Mouse (Mus musculus): ENCODE measurements around the gene Gstm7. TPM values are rescaled to one million over a fixed set of nuclear protein-coding genes. Genes with fewer than 3 reads are reported as not detected.
"Not testable (repeated sequence)": the region's sequence is repeated elsewhere in the genome, so short reads cannot be mapped to it uniquely, and the experiment has no call there.

Gene Gstm7
- polyA plus RNA-seq (2015; fragmentation: Nextera tagmentation; extraction: Ambion mirVana): 10.7 and 11.9 TPM in 2 replicates

DNA sequence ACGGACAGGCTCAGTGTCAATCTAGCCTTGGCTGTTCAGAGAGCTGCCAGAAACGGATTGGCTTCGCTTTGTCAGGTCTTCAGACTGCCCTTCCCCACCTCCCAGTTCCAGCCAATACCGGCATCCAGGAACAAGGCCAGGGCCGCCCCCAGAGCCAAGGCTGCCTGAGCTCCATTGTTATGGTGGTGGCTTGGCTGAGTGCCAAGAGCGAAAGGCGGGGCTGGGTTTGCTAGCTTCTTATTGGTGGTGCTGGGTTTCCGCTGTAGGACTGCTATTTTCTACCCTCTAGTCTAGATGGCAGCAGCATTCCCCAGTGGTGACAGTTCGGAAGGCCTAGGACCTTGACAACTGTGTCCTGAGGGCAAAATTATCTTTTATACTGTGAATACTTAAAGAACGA is at the start of gene Gstm7:
Gstm7 (minus strand) TSS at position 148 of the 400 bp plus-strand sequence.
- H3K4me2 ChIP-seq: peak within 1 kb of the TSS; percentile 49
- peak; percentile 84 for ATAC-seq (ENCODE audit: insufficient number of reproducible peaks, low FRiP score, low TSS enrichment, low read depth)
- whole genome bisulfite sequencing: 6% methylated on average over 10 of the region's 10 CpGs
- no peak within 1 kb of the TSS for H3K27ac ChIP-seq
- H3K4me3 ChIP-seq: peak within 1 kb of the TSS; percentile 29
- H3K9me3 ChIP-seq: no peaks in the 10 kb centered on the region
- no peaks in the 10 kb centered on the region for H3K27me3 ChIP-seq
- H3K4me1 ChIP-seq: peaks cover 7% of the 10 kb centered on the region; the same call in 1 of the 2 replicates
- H3K36me3 ChIP-seq: no peaks in the 10 kb centered on the region
- no peak within 1 kb of the TSS for H3K9ac ChIP-seq

- Histone ChIP-seq H3K4me2 (no peak overlapping the region), H3K4me3 (no peak overlapping the region), H3K9ac (no peak overlapping the region), H3K27ac (no peak overlapping the region), H3K27me3 (no peaks in the 10 kb centered on the region), H3K36me3 (no peaks in the 10 kb centered on the region), H3K9me3 (no peaks in the 10 kb centered on the region), H3K4me1 (0 out of 2 replicates have a peak, but pooled peaks cover 5% of the 10 kb centered on the region)
- ATAC-seq (ENCODE audit: insufficient number of reproducible peaks, low FRiP score, low TSS enrichment, low read depth): no peak
- WGBS: 71% methylated on average over 3 of the region's 3 CpGs
Measured at GRCm38 (mm10) chr3:107981261-107981660, 49.6 kb upstream of the Gstm7 start.

- Histone ChIP-seq H3K36me3 (no peaks in the 10 kb centered on the region), H3K4me2 (no peak overlapping the region), H3K9ac (no peak overlapping the region), H3K27ac (no peak overlapping the region), H3K4me1 (no peaks in the 10 kb centered on the region), H3K4me3 (no peak overlapping the region), H3K27me3 (no peaks in the 10 kb centered on the region), H3K9me3 (no peaks in the 10 kb centered on the region)
- 72% methylated on average over 3 of the region's 3 CpGs for WGBS
- ATAC-seq (ENCODE audit: insufficient number of reproducible peaks, low FRiP score, low TSS enrichment, low read depth): no peak
Measured at GRCm38 (mm10) chr3:107977691-107978090, 46.1 kb upstream of the Gstm7 start.

DNA sequence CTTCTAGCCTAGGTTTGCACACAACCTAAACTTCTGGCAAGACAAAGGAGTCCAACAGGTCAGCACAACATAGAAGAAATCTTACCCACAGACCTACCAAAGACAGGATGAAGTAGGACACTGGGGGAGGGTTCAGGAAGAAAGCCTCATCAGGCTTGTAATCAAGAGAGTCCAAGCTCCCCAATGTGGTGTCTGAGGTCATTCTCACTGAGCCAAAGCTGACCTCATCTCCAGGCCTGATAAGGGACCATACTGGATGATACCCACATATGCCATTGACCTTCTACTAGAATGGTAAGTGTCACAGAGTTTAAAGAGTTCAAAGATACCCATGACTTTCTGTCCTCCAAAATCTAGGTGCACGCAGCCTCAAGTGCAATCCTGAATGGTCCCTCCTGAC is 42.6 kb upstream of the Gstm7 start:
- 90% methylated on average over 1 of the region's 1 CpGs for WGBS
- H3K9ac ChIP-seq: no peak overlapping the region
- no peak overlapping the region for H3K27ac ChIP-seq
- H3K36me3 ChIP-seq: no peaks in the 10 kb centered on the region
- no peaks in the 10 kb centered on the region for H3K27me3 ChIP-seq
- H3K4me3 ChIP-seq: no peak overlapping the region
- H3K9me3 ChIP-seq: no peaks in the 10 kb centered on the region
- no peak overlapping the region for H3K4me2 ChIP-seq
- no peaks in the 10 kb centered on the region for H3K4me1 ChIP-seq
- no peak for ATAC-seq (ENCODE audit: insufficient number of reproducible peaks, low FRiP score, low TSS enrichment, low read depth)

GRCm38 (mm10) chr3:107972070-107972469 is 40.5 kb upstream of the Gstm7 start:
- ATAC-seq (ENCODE audit: insufficient number of reproducible peaks, low FRiP score, low TSS enrichment, low read depth): no peak
- WGBS: 88% methylated on average over 3 of the region's 3 CpGs

DNA sequence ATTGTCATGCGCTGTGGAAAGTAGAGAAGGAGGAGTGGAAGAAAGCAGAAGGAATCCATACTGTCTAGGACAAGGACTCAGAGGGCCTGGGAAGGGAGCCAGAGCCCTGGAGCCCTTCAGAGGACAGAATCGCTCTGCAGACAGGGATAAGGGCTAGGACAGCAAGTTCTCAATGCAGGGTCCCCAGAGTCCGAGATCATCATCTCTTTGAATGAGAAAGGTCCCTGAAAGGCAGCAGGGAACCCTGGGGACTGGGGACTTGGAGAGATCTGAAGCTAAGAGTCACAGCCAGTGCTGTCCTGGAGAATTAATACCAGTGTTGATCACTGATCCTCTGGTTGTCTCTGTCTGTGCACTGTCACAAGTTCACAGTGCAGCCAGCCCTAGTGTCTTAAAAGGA is 39.5 kb upstream of the Gstm7 start:
- not testable (repeated sequence) for H3K27ac ChIP-seq; H3K4me3 ChIP-seq; H3K27me3 ChIP-seq; H3K9me3 ChIP-seq; ATAC-seq (ENCODE audit: insufficient number of reproducible peaks, low FRiP score, low TSS enrichment, low read depth); H3K4me2 ChIP-seq; H3K4me1 ChIP-seq; H3K36me3 ChIP-seq; H3K9ac ChIP-seq
- WGBS: 61% methylated on average over 3 of the region's 3 CpGs

More at GRCm38 (mm10) chr3:107972070-107972469, 40.5 kb upstream of the Gstm7 start:
- Histone ChIP-seq H3K4me3 (no peak overlapping the region), H3K9ac (no peak overlapping the region), H3K27me3 (no peaks in the 10 kb centered on the region), H3K27ac (no peak overlapping the region), H3K4me2 (no peak overlapping the region), H3K36me3 (no peaks in the 10 kb centered on the region), H3K4me1 (no peaks in the 10 kb centered on the region), H3K9me3 (no peaks in the 10 kb centered on the region)

- Histone ChIP-seq H3K9me3 (no peaks in the 10 kb centered on the region), H3K4me1 (no peaks in the 10 kb centered on the region), H3K9ac (no peak within 1 kb of the TSS), H3K4me3 (no peak within 1 kb of the TSS), H3K36me3 (no peaks in the 10 kb centered on the region), H3K27ac (no peak within 1 kb of the TSS), H3K4me2 (no peak within 1 kb of the TSS), H3K27me3 (no peaks in the 10 kb centered on the region)
- no peak for ATAC-seq (ENCODE audit: insufficient number of reproducible peaks, low FRiP score, low TSS enrichment, low read depth)
- WGBS: 53% methylated on average over 13 of the region's 13 CpGs
Measured at GRCm38 (mm10) chr3:107968724-107969395, 37.2 kb upstream of the Gstm7 start, which contains the start of gene Gstm3. Gene Gstm3 (minus strand): TSS chr3:107969283.

DNA sequence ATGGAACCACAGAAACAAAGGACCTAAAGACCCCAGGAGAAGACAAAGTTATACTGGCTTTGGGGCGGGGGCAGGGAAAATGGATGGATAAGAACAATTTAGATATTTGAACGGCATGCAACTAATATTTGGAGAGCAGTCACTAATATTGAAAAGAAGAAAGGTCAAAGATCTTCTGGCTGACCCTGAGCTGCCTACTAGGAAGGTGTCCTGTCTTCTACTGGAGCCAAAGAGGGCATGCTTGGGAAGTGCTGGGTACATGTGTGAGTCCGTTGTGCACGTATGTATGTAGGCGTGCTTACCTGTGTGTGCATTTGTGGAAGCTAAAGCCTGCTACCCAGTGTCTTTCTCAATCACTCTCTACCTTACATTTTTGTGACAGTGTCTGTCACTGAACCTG is 35.0 kb upstream of the Gstm7 start:
- Histone ChIP-seq H3K27ac (no peak overlapping the region), H3K27me3 (no peaks in the 10 kb centered on the region), H3K4me1 (no peaks in the 10 kb centered on the region), H3K36me3 (no peaks in the 10 kb centered on the region), H3K4me3 (no peak overlapping the region), H3K9me3 (no peaks in the 10 kb centered on the region), H3K9ac (no peak overlapping the region), H3K4me2 (no peak overlapping the region)
- 91% methylated on average over 5 of the region's 5 CpGs for WGBS
- ATAC-seq (ENCODE audit: insufficient number of reproducible peaks, low FRiP score, low TSS enrichment, low read depth): no peak

- no peak overlapping the region for H3K27ac ChIP-seq
- no peaks in the 10 kb centered on the region for H3K36me3 ChIP-seq
- no peak overlapping the region for H3K9ac ChIP-seq
- WGBS: 67% methylated on average over 1 of the region's 1 CpGs
- no peak for ATAC-seq (ENCODE audit: insufficient number of reproducible peaks, low FRiP score, low TSS enrichment, low read depth)
- H3K4me3 ChIP-seq: no peak overlapping the region
- no peaks in the 10 kb centered on the region for H3K27me3 ChIP-seq
- H3K4me1 ChIP-seq: no peaks in the 10 kb centered on the region
- H3K9me3 ChIP-seq: no peaks in the 10 kb centered on the region
- H3K4me2 ChIP-seq: no peak overlapping the region
Measured at GRCm38 (mm10) chr3:107965592-107965991, 34.0 kb upstream of the Gstm7 start.

- Histone ChIP-seq H3K27me3 (no peaks in the 10 kb centered on the region), H3K36me3 (no peaks in the 10 kb centered on the region), H3K9me3 (no peaks in the 10 kb centered on the region), H3K4me2 (no peak overlapping the region), H3K4me1 (0 out of 2 replicates have a peak, but pooled peaks cover 2% of the 10 kb centered on the region), H3K27ac (no peak overlapping the region), H3K9ac (no peak overlapping the region), H3K4me3 (no peak overlapping the region)
- no peak for ATAC-seq (ENCODE audit: insufficient number of reproducible peaks, low FRiP score, low TSS enrichment, low read depth)
- WGBS: 66% methylated on average over 5 of the region's 5 CpGs
Measured at GRCm38 (mm10) chr3:107964656-107965308, 33.2 kb upstream of the Gstm7 start.

DNA sequence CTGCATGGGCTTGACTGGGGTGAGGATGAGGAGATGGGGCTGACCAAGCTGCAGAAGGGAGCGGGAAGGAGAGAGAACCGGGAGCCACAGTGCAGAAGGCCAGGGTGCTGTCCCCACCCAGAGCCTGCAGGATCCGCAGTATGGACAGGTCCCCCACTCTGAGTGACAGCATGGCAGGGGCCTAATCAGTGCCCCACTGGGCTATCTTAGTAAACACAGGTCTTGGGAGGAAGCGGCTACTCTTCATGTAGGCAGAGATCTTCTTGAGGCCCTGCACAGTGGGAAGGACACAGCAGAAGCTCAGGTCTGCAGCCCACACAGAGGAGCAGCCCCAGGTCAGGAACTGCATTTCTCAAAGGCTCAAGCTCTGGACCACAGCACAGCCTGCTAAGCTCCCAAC is 32.4 kb upstream of the Gstm7 start:
- H3K4me3 ChIP-seq: no peak overlapping the region
- no peak for ATAC-seq (ENCODE audit: insufficient number of reproducible peaks, low FRiP score, low TSS enrichment, low read depth)
- H3K9me3 ChIP-seq: no peaks in the 10 kb centered on the region
- no peaks in the 10 kb centered on the region for H3K27me3 ChIP-seq
- WGBS: 80% methylated on average over 4 of the region's 4 CpGs
- no peak overlapping the region for H3K4me2 ChIP-seq
- no peak overlapping the region for H3K27ac ChIP-seq
- H3K4me1 ChIP-seq: 0 out of 2 replicates have a peak, but pooled peaks cover 2% of the 10 kb centered on the region
- H3K9ac ChIP-seq: no peak overlapping the region
- no peaks in the 10 kb centered on the region for H3K36me3 ChIP-seq

DNA sequence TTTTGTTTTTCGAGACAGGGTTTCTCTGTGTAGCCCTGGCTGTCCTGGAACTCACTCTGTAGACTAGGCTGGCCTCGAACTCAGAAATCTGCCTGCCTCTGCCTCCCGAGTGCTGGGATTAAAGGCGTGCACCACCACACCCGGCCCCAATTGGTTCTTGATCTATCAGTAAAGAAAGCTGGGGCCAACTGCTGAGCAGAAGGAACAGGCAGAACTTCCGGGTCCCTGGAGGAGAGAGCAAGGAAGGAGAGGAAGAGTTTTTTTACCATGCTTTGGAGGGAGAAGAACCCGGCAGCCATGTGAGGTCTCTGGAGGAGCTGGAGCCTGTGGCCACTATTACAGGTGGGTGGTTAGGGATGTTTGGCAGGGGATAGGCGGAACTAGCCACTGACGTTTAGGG is 23.6 kb upstream of the Gstm7 start:
- H3K4me3 ChIP-seq; H3K9ac ChIP-seq; H3K27me3 ChIP-seq; H3K27ac ChIP-seq; ATAC-seq (ENCODE audit: insufficient number of reproducible peaks, low FRiP score, low TSS enrichment, low read depth); H3K4me1 ChIP-seq; H3K4me2 ChIP-seq; H3K9me3 ChIP-seq; H3K36me3 ChIP-seq: not testable (repeated sequence)
- WGBS: 85% methylated on average over 9 of the region's 9 CpGs

Measured in limb, embryonic 15.5 days (tissue).